Comparison of ENCODE assay signal across 10 mouse cellular contexts in the genomic region with DNA sequence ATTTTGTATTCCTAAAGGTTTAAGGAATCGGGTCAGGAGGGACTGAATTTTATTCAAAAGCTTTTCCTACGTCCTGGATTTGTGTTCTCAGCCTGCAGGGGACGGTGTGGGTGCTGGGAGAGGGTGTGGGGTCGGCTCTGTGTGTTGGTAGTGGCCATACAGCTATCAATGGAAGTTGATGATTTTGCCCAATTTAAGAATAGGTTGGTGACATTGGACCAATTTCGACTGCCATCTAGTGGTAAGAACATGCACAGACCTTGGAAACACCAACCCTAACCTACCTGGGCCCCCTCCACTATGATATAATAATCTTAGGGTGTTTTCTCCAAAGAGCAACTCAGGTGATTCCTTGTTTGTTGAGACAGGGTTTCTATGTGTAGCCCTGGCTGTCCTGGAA. TPM values are rescaled to one million over a fixed set of nuclear protein-coding genes. Genes with fewer than 3 reads are reported as not detected.
A peak's percentile ranks its signal among the peaks of the same experiment; 100 is the strongest.
DNase-seq lines count a peak whose midpoint lies in the region; ATAC-seq and TF ChIP-seq lines count a peak whose summit lies in the region.
"Had no signal": no experiment of that assay in that cellular context is flagged by ENCODE, and none has a peak within 500 bp of the region (broad histone marks: within the 10 kb centered on the region; RNA-seq: fewer than 3 reads in every experiment).

No protein-coding gene starts in this region.

- TF ChIP-seq POLR2A in heart, adult 2 months (IDR thresholded peaks at IDR 0.05; ENCODE audit: insufficient read depth, low read depth, low read length) = no peak
- TF ChIP-seq POLR2A in brain, embryonic 14.5 days (IDR thresholded peaks at IDR 0.05; ENCODE audit: borderline replicate concordance, extremely low read depth, insufficient read depth, insufficient read length, poor library complexity, severe bottlenecking) = no peak

- H3K4me1 ChIP-seq in heart, adult 2 months (ENCODE audit: control insufficient read depth, insufficient read depth, low read length) = peaks cover 1% of the 10 kb centered on the region; the same call in 1 of the 2 replicates
- no peaks in the 10 kb centered on the region for H3K4me1 ChIP-seq in heart, embryonic 11.5 days (ENCODE audit: control insufficient read depth, insufficient read depth, low read length)
- H3K4me1 ChIP-seq in intestine, postnatal 0 days (replicated peaks; ENCODE audit: control insufficient read depth, insufficient read depth, low read length) = no peaks in the 10 kb centered on the region
- H3K4me1 ChIP-seq: embryonic facial prominence, embryonic 12.5 days; limb, embryonic 13.5 days had no signal

- no peak overlapping the region for H3K4me3 ChIP-seq in heart, adult 2 months
- no peak overlapping the region for H3K4me3 ChIP-seq in heart, embryonic 11.5 days (ENCODE audit: low read depth, low read length)
- no peak overlapping the region for H3K4me3 ChIP-seq in intestine, postnatal 0 days (ENCODE audit: low read depth, low read length)
- H3K4me3 ChIP-seq: embryonic facial prominence, embryonic 12.5 days; limb, embryonic 13.5 days had no signal

- H3K79me2 ChIP-seq in heart, adult 2 months (replicated peaks; ENCODE audit: control insufficient read depth, insufficient read depth, low read length) = no peaks in the 10 kb centered on the region

- peak; percentile 90 for TF ChIP-seq CTCF in heart, adult 2 months (IDR thresholded peaks at IDR 0.05)
- peak; percentile 65 for TF ChIP-seq CTCF in brain, embryonic 14.5 days (IDR thresholded peaks at IDR 0.05; ENCODE audit: borderline replicate concordance, extremely low read depth, insufficient read depth, insufficient read length)
- TF ChIP-seq CTCF in intestine, postnatal 0 days (IDR thresholded peaks at IDR 0.05; ENCODE audit: low read depth) = peak; percentile 85

- ATAC-seq in heart, embryonic 11.5 days (replicated peaks; ENCODE audit: insufficient number of reproducible peaks, low FRiP score, low TSS enrichment) = no peak
- ATAC-seq in intestine, postnatal 0 days = no peak

- no peak overlapping the region for H3K4me2 ChIP-seq in heart, embryonic 11.5 days
- H3K4me2 ChIP-seq in intestine, postnatal 0 days (replicated peaks; ENCODE audit: low read depth) = no peak overlapping the region
- H3K4me2 ChIP-seq: embryonic facial prominence, embryonic 12.5 days; limb, embryonic 13.5 days had no signal

- peak in 1 of 2 experiments; percentile 17 for DNase-seq in heart, adult 2 months
- peak; percentile 34 to 47 for DNase-seq in right cerebral cortex, adult 2 months (ENCODE audit: low spot score in 2 of 2)
- no peak for DNase-seq in right cerebral cortex, postnatal 4 days
- peak; percentile 60 for DNase-seq in brain, embryonic 14.5 days (ENCODE audit: low read depth)
- peak; percentile 63 for DNase-seq in splenic B cell, adult 2 months (ENCODE audit: low read depth, low spot score)
- no peak for DNase-seq in urinary bladder, adult 18-20 months (ENCODE audit: low spot score in 2 of 2)

- H3K27ac ChIP-seq in heart, adult 2 months = no peak overlapping the region
- H3K27ac ChIP-seq in heart, embryonic 11.5 days (ENCODE audit: low read depth, low read length) = no peak overlapping the region
- no peak overlapping the region for H3K27ac ChIP-seq in intestine, postnatal 0 days (ENCODE audit: low read depth, low read length)
- H3K27ac ChIP-seq: embryonic facial prominence, embryonic 12.5 days; limb, embryonic 13.5 days had no signal

- intact Hi-C loops in heart, adult 2 months (cut with DNase I) = loop anchor here (1.0 to 5.0 kb wide), 2 partner anchors 45 to 130 kb away; a partner anchor contains a TSS

- no peak overlapping the region for H3K9ac ChIP-seq in heart, adult 2 months (ENCODE audit: low read depth, low read length)
- no peak overlapping the region for H3K9ac ChIP-seq in heart, embryonic 11.5 days (ENCODE audit: low read depth, low read length)
- H3K9ac ChIP-seq in intestine, postnatal 0 days (ENCODE audit: low read depth, low read length) = no peak overlapping the region
- H3K9ac ChIP-seq: embryonic facial prominence, embryonic 12.5 days; limb, embryonic 13.5 days had no signal

- H3K9me3 ChIP-seq in heart, embryonic 11.5 days (replicated peaks; ENCODE audit: control insufficient read depth, low read length) = no peaks in the 10 kb centered on the region
- H3K9me3 ChIP-seq in intestine, postnatal 0 days (ENCODE audit: control insufficient read depth) = no peaks in the 10 kb centered on the region
- H3K9me3 ChIP-seq: embryonic facial prominence, embryonic 12.5 days; limb, embryonic 13.5 days had no signal

- 21% methylated on average over 5 of the region's 5 CpGs for WGBS in heart, adult 2 months
- WGBS in heart, embryonic 11.5 days (ENCODE audit: insufficient replicate concordance) = 24% methylated on average over 5 of the region's 5 CpGs
- WGBS in intestine, postnatal 0 days = 26% methylated on average over 5 of the region's 5 CpGs

- H3K27me3 ChIP-seq in heart, adult 2 months (ENCODE audit: control insufficient read depth, insufficient read depth, low read length) = no peaks in the 10 kb centered on the region
- no peaks in the 10 kb centered on the region for H3K27me3 ChIP-seq in heart, embryonic 11.5 days (ENCODE audit: control insufficient read depth, insufficient read depth, low read length)
- no peaks in the 10 kb centered on the region for H3K27me3 ChIP-seq in intestine, postnatal 0 days (replicated peaks; ENCODE audit: control insufficient read depth, insufficient read depth, low read length)
- H3K27me3 ChIP-seq in splenic B cell, adult 2 months (ENCODE audit: control insufficient read depth, insufficient read depth, low read length, poor library complexity, severe bottlenecking) = no peaks in the 10 kb centered on the region; the same call in 1 of the 2 replicates
- H3K27me3 ChIP-seq: embryonic facial prominence, embryonic 12.5 days; limb, embryonic 13.5 days had no signal

- no peaks in the 10 kb centered on the region for H3K36me3 ChIP-seq in heart, adult 2 months (ENCODE audit: control insufficient read depth, insufficient read depth, low read length)
- H3K36me3 ChIP-seq in heart, embryonic 11.5 days (ENCODE audit: control insufficient read depth, insufficient read depth, low read length) = no peaks in the 10 kb centered on the region
- H3K36me3 ChIP-seq in intestine, postnatal 0 days (ENCODE audit: control insufficient read depth, insufficient read depth) = no peaks in the 10 kb centered on the region
- H3K36me3 ChIP-seq in splenic B cell, adult 2 months (ENCODE audit: control insufficient read depth, insufficient read depth, low read length, poor library complexity, severe bottlenecking) = no peaks in the 10 kb centered on the region
- H3K36me3 ChIP-seq: embryonic facial prominence, embryonic 12.5 days; limb, embryonic 13.5 days had no signal

- TF ChIP-seq EP300 in heart, adult 2 months (IDR thresholded peaks at IDR 0.05; ENCODE audit: insufficient read depth, low read depth, low read length) = no peak

RNA-seq across cellular contexts. Expression of a gene that starts 12.3 kb away (rescaled TPM):
- 10 to 100 TPM; 13.2 to 15.6 TPM for total RNA-seq in heart, adult 2 months (2021)
- polyA plus RNA-seq in heart, adult 2 months (2012; rRNA removed) = 9.8 and 11.9 TPM in 2 replicates
- polyA plus RNA-seq in heart, embryonic 11.5 days (2014; fragmentation: Nextera tagmentation; extraction: Ambion mirVana) = 20.0 and 20.4 TPM in 2 replicates
- 23.5 and 27.7 TPM in 2 replicates for polyA plus RNA-seq in brain, embryonic 14.5 days (2012; rRNA removed)
- polyA plus RNA-seq in intestine, postnatal 0 days (2015; fragmentation: Nextera tagmentation; extraction: Ambion mirVana) = 13.5 and 14.7 TPM in 2 replicates

RNA-seq across cellular contexts. Expression of a gene that starts 44.0 kb away (rescaled TPM):
- 1 to 10 TPM; 5.2 to 6.1 TPM for total RNA-seq in heart, adult 2 months (2021)
- polyA plus RNA-seq in heart, adult 2 months (2012; rRNA removed) = 6.3 and 8.3 TPM in 2 replicates
- polyA plus RNA-seq in heart, embryonic 11.5 days (2014; fragmentation: Nextera tagmentation; extraction: Ambion mirVana) = 11.4 and 12.2 TPM in 2 replicates
- 12.6 and 12.8 TPM in 2 replicates for polyA plus RNA-seq in brain, embryonic 14.5 days (2012; rRNA removed)
- polyA plus RNA-seq in intestine, postnatal 0 days (2015; fragmentation: Nextera tagmentation; extraction: Ambion mirVana) = 4.2 and 4.7 TPM in 2 replicates

RNA-seq across cellular contexts. Expression of a gene that starts 54.7 kb away (rescaled TPM):
- 1 to 10 TPM; 7.0 to 8.5 TPM for total RNA-seq in heart, adult 2 months (2021)
- 3.6 and 5.7 TPM in 2 replicates for polyA plus RNA-seq in heart, adult 2 months (2012; rRNA removed)
- 19.0 TPM in 2 replicates for polyA plus RNA-seq in heart, embryonic 11.5 days (2014; fragmentation: Nextera tagmentation; extraction: Ambion mirVana)
- 21.9 and 24.4 TPM in 2 replicates for polyA plus RNA-seq in brain, embryonic 14.5 days (2012; rRNA removed)
- polyA plus RNA-seq in intestine, postnatal 0 days (2015; fragmentation: Nextera tagmentation; extraction: Ambion mirVana) = 16.9 and 20.4 TPM in 2 replicates

Comparison
In these comparisons a context has a peak if more than half of its experiments do, and no peak if none do; other contexts are left out.
1. DNase-seq: peak in right cerebral cortex, adult 2 months (2 of 2), brain, embryonic 14.5 days (single experiment) and splenic B cell, adult 2 months (single experiment); none in right cerebral cortex, postnatal 4 days (single experiment) and urinary bladder, adult 18-20 months (0 of 2).
2. Peak in every context shown above with its lines, with median percentiles within 50 percentile points of each other: CTCF ChIP-seq.